In genomic region chr12:108050996-108051395, GRCm38 (mm10) we compare ENCODE assay signal across 26 mouse cellular contexts. TPM values are rescaled to one million over a fixed set of nuclear protein-coding genes. Genes with fewer than 3 reads are reported as not detected.
DNase-seq lines count a peak whose midpoint lies in the region; ATAC-seq and TF ChIP-seq lines count a peak whose summit lies in the region.
"Had no signal": no experiment of that assay in that cellular context is flagged by ENCODE, and none has a peak within 500 bp of the region (broad histone marks: within the 10 kb centered on the region; RNA-seq: fewer than 3 reads in every experiment).

No protein-coding gene starts in this region.

- WGBS in heart, embryonic 15.5 days: 56% methylated on average over 7 of the region's 7 CpGs
- 44% methylated on average over 7 of the region's 7 CpGs for WGBS in embryonic facial prominence, embryonic 14.5 days
- 70% methylated on average over 7 of the region's 7 CpGs for WGBS in midbrain, postnatal 0 days

- TF ChIP-seq CTCF in midbrain, postnatal 0 days (IDR thresholded peaks at IDR 0.05): no peak

- no peak overlapping the region for H3K4me3 ChIP-seq in heart, embryonic 15.5 days
- no peak overlapping the region for H3K4me3 ChIP-seq in embryonic facial prominence, embryonic 14.5 days (ENCODE audit: low read depth, low read length)
- no peak overlapping the region for H3K4me3 ChIP-seq in midbrain, postnatal 0 days (ENCODE audit: low read depth, low read length)
- H3K4me3 ChIP-seq: heart, embryonic 13.5 days; hindbrain, embryonic 12.5 days; limb, embryonic 10.5 days; liver, embryonic 15.5 days; midbrain, embryonic 10.5 days had no signal

- no peak overlapping the region for H3K9ac ChIP-seq in heart, embryonic 15.5 days
- H3K9ac ChIP-seq in embryonic facial prominence, embryonic 14.5 days (ENCODE audit: low read depth, low read length): no peak overlapping the region
- no peak overlapping the region for H3K9ac ChIP-seq in midbrain, postnatal 0 days (replicated peaks; ENCODE audit: low read length, poor library complexity, severe bottlenecking)
- H3K9ac ChIP-seq: heart, embryonic 13.5 days; hindbrain, embryonic 12.5 days; liver, embryonic 15.5 days had no signal

- 0 out of 2 replicates have a peak, but pooled peaks have one; percentile 16 for ATAC-seq in heart, embryonic 15.5 days (replicated peaks; ENCODE audit: insufficient number of reproducible peaks, insufficient read depth, low FRiP score, low read depth)
- peak; percentile 87 for ATAC-seq in embryonic facial prominence, embryonic 14.5 days (ENCODE audit: low read depth)
- ATAC-seq in megakaryocyte, adult 5-6 weeks (ENCODE audit: poor library complexity, severe bottlenecking): no peak
- no peak for ATAC-seq in midbrain, postnatal 0 days (ENCODE audit: low FRiP score)
- ATAC-seq: CD4-positive, CD25-positive, alpha-beta regulatory T cell, adult 4 months; forebrain, embryonic 14.5 days; intestine, postnatal 0 days had no signal

- DNase-seq in heart, adult 9 months (ENCODE audit: low spot score in 2 of 2): no peak
- peak; percentile 22 for DNase-seq in embryo, embryonic 10.5 days (ENCODE audit: low spot score)
- peak; percentile 69 for DNase-seq in embryonic facial prominence, embryonic 14.5 days (ENCODE audit: low spot score)
- DNase-seq in urinary bladder, adult 2 months (ENCODE audit: low spot score): peak; percentile 38
- DNase-seq in midbrain, postnatal 0 days (ENCODE audit: low spot score): no peak
- DNase-seq in left cerebral cortex, adult 8-10 months (ENCODE audit: low spot score in 2 of 2): no peak
- DNase-seq: cerebellum, adult 11 months; cerebellum, postnatal 10 days; gastrocnemius, postnatal 10 days; heart, adult 18-20 months; kidney, postnatal 36 days; layer of hippocampus, adult 9-11 months; liver; thymus, adult 18-20 months; thymus, postnatal 36 days had no signal

- no peaks in the 10 kb centered on the region for H3K4me1 ChIP-seq in heart, embryonic 15.5 days (replicated peaks)
- no peaks in the 10 kb centered on the region for H3K4me1 ChIP-seq in embryonic facial prominence, embryonic 14.5 days (ENCODE audit: control insufficient read depth, insufficient read depth, low read length)
- H3K4me1 ChIP-seq in midbrain, postnatal 0 days (ENCODE audit: insufficient read depth, low read length): no peaks in the 10 kb centered on the region
- H3K4me1 ChIP-seq: heart, embryonic 13.5 days; hindbrain, embryonic 12.5 days; liver, embryonic 15.5 days; midbrain, embryonic 10.5 days had no signal

- no peak overlapping the region for H3K27ac ChIP-seq in heart, embryonic 15.5 days
- no peak overlapping the region for H3K27ac ChIP-seq in embryonic facial prominence, embryonic 14.5 days (replicated peaks; ENCODE audit: low read depth, low read length)
- no peak overlapping the region for H3K27ac ChIP-seq in midbrain, postnatal 0 days (ENCODE audit: low read depth, low read length)
- H3K27ac ChIP-seq: heart, embryonic 13.5 days; hindbrain, embryonic 12.5 days; limb, embryonic 10.5 days; liver, embryonic 15.5 days; macrophage; midbrain, embryonic 10.5 days had no signal

- H3K36me3 ChIP-seq in heart, embryonic 15.5 days: no peaks in the 10 kb centered on the region
- no peaks in the 10 kb centered on the region for H3K36me3 ChIP-seq in embryonic facial prominence, embryonic 14.5 days (ENCODE audit: control insufficient read depth, insufficient read depth, low read length)
- H3K36me3 ChIP-seq in midbrain, postnatal 0 days (ENCODE audit: insufficient read depth, low read length): no peaks in the 10 kb centered on the region
- H3K36me3 ChIP-seq: heart, embryonic 13.5 days; hindbrain, embryonic 12.5 days; limb, embryonic 10.5 days; liver, embryonic 15.5 days; midbrain, embryonic 10.5 days had no signal

- H3K9me3 ChIP-seq in heart, embryonic 15.5 days (replicated peaks): no peaks in the 10 kb centered on the region
- no peaks in the 10 kb centered on the region for H3K9me3 ChIP-seq in embryonic facial prominence, embryonic 14.5 days (ENCODE audit: control insufficient read depth, low read length)
- no peaks in the 10 kb centered on the region for H3K9me3 ChIP-seq in midbrain, postnatal 0 days (ENCODE audit: low read length)
- H3K9me3 ChIP-seq: heart, embryonic 13.5 days; hindbrain, embryonic 12.5 days; limb, embryonic 10.5 days; liver, embryonic 15.5 days; midbrain, embryonic 10.5 days had no signal

- peaks cover 7% of the 10 kb centered on the region for H3K27me3 ChIP-seq in heart, embryonic 15.5 days
- H3K27me3 ChIP-seq in embryonic facial prominence, embryonic 14.5 days (replicated peaks; ENCODE audit: control insufficient read depth, insufficient read depth, low read length): no peaks in the 10 kb centered on the region
- no peaks in the 10 kb centered on the region for H3K27me3 ChIP-seq in midbrain, postnatal 0 days (ENCODE audit: insufficient read depth, low read length)
- H3K27me3 ChIP-seq: hindbrain, embryonic 12.5 days; liver, embryonic 15.5 days had no signal

- no peak overlapping the region for H3K4me2 ChIP-seq in heart, embryonic 15.5 days
- no peak overlapping the region for H3K4me2 ChIP-seq in embryonic facial prominence, embryonic 14.5 days (ENCODE audit: low read depth, low read length)
- H3K4me2 ChIP-seq in midbrain, postnatal 0 days (ENCODE audit: low read depth, low read length, poor library complexity, severe bottlenecking): no peak overlapping the region
- H3K4me2 ChIP-seq: heart, embryonic 13.5 days; hindbrain, embryonic 12.5 days; liver, embryonic 15.5 days had no signal

RNA-seq across cellular contexts. Expression of gene Bcl11b, which starts 47.6 kb away (rescaled TPM):
- polyA plus RNA-seq in heart, embryonic 15.5 days (2015; fragmentation: Nextera tagmentation; extraction: Ambion mirVana): 4.6 and 9.3 TPM in 2 replicates
- 16.5 and 20.7 TPM in 2 replicates for polyA plus RNA-seq in embryonic facial prominence, embryonic 14.5 days (2014; fragmentation: Nextera tagmentation; extraction: Ambion mirVana)
- polyA plus RNA-seq in urinary bladder, adult 2 months (2012; rRNA removed): 0.44 and 0.77 TPM in 2 replicates
- total RNA-seq in megakaryocyte, adult 5-6 weeks (2015): 0.38 and 0.39 TPM in 2 replicates
- 0.28 and 0.33 TPM in 2 replicates for total RNA-seq in megakaryocyte, adult 5-6 weeks (2017)
- total RNA-seq in midbrain, postnatal 0 days (2014; rRNA removed): 55.2 and 56.8 TPM in 2 replicates
- 18.9 and 19.0 TPM in 2 replicates for polyA plus RNA-seq in midbrain, postnatal 0 days (2015; fragmentation: Nextera tagmentation; extraction: Ambion mirVana)
- 100 to 1,000 TPM in 2 of 4 experiments, 10 to 100 TPM in 2; 82.0 to 102 (median 95.3) TPM for total RNA-seq in left cerebral cortex, adult 8-10 months (2022)
- polyA plus RNA-seq: macrophage had no signal

Comparison
In these comparisons a context has a peak if more than half of its experiments do, and no peak if none do; other contexts are left out.
1. ATAC-seq: peak in heart, embryonic 15.5 days (single experiment) and embryonic facial prominence, embryonic 14.5 days (single experiment); none in megakaryocyte, adult 5-6 weeks (single experiment) and midbrain, postnatal 0 days (single experiment).
2. DNase-seq: peak in embryo, embryonic 10.5 days (single experiment), embryonic facial prominence, embryonic 14.5 days (single experiment) and urinary bladder, adult 2 months (single experiment); none in heart, adult 9 months (0 of 2), midbrain, postnatal 0 days (single experiment) and left cerebral cortex, adult 8-10 months (0 of 2).